Mouse (Mus musculus) thymus, postnatal 14 days (tissue): ENCODE measurements around the gene Hnrnpll.

ENCODE experiments used
- DNase-seq: peaks from one replicate; pipeline ENCODE4 v3.0.0; 2021

The Hnrnpll gene

DNA sequence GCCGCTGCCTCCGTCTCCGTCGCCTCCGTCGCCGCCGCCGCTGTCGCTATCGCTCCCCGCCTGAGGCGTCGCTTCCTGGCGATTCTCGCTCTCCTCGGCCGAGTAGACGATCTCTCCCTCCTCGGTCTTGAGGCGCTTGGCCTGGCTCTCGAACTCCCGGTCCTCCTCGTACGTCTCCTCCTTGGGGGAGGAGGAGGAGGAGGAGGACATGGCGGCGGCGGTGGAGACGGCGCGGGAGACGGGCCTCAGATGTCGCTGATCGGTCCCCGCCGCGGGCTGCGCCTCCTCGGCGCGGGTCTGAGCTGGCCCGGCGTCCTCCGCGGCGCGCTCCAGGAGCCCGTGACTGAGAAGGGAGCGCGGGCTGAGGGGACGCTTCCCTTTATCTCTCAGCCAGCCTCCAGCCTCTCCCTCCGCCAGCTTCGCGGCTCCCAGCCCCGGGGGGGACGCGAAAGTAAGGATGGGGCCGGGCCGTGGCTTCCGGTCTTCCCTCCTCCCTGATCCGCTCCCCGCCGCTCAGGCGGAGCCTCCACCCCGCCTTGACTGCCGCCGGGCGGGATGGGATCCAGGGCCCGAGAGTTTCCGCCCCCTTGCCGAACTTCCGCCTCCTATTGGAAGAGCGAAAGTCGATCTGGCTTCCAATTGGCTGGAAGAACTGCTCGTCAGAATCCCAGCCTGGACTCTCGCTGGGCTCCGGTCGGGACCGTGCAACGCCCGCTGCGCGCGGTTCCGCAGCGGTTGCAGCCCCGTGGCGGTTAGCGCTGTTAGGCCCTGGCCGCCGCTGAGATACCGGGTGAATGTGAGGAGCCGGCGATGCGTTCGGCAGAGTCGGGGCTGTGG is at the start of gene Hnrnpll:
Gene Hnrnpll (minus strand): TSS at position 552 of the 837 bp plus-strand sequence.
- DNase-seq = peak; percentile 93

DNA sequence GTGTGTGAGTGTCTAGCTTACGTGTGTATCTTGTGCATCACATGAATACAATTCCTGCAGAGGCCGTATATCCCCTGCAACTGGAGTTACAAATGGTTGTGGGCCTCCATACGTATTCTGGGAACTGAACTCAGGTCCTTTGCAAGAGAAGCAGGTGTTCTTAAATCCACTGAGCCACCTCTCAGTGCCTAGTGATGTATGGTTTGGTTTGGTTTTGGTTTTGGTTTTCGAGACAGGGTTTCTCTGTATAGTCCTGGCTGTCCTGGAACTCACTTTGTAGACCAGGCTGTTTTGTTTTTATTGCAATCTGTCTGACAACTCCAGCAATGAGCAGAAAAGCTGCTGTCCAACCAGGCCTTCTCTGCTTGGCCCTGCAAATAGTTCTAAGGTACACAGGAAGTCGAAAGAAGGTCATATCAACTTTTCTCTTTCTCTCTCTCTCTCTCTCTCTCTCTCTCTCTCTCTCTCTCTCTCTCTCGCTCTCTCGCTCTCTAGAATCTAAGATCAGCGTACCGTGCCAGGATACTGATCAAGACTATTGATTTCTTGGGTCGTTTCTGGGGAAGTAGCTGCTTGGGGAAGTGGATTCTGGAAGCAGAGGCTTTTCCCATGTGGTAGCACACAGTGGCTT is 43.3 kb upstream of the Hnrnpll start:
- DNase-seq = no peak

DNA sequence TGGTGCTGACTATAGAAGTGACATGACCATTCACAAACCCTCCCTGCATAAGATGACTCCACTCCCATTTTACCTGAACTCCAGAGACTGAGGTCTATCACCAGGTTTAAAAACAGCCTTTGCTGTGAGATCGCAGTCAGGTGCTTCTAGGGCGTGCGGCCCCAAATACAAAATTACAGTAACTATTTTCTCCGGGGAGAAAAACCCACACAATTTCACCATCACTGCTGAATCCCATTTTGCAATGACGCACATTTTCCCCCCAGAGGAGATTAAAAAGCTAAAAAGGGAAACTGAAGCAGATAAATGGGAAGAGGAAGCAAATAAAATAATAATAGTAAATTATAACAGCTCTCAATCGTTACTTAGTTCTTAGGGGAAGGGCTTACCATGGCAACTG is 37.7 kb upstream of the Hnrnpll start:
- DNase-seq = no peak

DNA sequence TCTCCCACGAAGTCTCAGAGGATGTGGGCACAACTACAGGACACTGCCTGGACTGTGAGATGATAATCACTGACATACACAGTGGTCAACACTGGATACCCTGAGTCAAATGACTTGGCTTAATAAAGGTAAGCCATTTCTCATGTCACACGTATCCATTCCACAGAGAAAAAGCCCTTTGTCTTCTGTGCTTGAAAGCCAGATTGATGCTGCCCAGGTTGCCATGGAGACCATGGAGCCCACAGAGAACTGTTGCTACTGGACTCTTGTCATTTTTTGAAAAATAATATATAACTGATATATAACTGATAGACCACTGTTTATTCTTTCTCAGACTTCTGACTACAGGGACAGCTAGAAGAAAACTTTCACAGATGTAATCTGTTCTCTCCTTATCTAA is 35.1 kb upstream of the Hnrnpll start:
- DNase-seq = no peak

DNA sequence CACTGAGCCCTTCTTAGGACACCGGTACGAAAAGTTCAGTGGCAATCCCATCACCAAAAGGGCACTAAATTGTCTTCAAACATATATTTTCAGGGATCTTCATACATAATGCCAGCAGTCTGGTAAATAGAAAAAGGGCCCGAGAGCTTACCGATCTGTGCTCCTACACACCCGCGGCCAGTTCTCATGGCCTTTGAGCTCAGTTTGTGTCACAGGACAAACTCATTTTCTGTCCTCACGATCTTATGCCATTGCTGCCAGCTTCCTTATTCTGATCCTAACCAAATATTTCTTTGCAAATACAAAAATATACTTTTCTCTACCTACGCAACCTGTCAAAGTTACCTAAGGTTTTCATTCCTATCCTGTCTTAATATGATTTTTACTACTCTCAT is 34.6 kb upstream of the Hnrnpll start:
- no peak for DNase-seq

- DNase-seq = peak; percentile 45
These were observed 34.0 kb upstream of the Hnrnpll start for GRCm38 (mm10) chr17:80096043-80096719.

- DNase-seq = no peak
These were observed 33.2 kb upstream of the Hnrnpll start for GRCm38 (mm10) chr17:80095254-80095899.

DNA sequence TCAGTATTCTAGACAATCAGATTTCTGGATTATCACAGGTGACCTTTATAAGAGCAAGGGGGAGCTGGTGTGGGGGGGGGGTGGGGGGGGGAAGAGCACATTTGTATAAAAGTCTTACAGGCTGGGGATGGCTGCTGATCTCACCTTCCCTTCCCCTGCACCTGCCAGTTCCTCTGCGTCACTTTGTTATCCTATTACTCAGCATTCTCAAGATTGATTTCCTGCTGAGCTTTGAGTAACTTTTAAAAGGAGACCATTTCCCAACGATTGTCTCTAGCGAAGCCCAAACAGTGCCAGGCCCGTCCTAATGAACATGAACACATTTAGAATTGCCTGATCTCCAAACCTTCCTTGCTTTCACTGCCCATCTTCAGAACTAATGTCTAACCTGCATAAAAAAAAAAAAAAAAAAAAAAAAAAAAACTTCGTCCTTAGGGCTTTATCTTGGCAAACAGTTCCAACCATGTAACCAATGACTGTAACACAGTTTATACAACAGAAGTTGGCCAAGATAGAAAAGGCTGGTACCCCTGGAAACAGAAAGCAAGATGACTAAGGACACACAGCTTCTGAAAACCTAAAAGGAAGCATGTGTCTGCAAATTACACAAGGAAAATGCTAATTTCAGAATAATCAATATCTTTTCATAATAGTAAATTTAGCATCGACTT is 29.9 kb upstream of the Hnrnpll start:
- peak; percentile 8 for DNase-seq

DNA sequence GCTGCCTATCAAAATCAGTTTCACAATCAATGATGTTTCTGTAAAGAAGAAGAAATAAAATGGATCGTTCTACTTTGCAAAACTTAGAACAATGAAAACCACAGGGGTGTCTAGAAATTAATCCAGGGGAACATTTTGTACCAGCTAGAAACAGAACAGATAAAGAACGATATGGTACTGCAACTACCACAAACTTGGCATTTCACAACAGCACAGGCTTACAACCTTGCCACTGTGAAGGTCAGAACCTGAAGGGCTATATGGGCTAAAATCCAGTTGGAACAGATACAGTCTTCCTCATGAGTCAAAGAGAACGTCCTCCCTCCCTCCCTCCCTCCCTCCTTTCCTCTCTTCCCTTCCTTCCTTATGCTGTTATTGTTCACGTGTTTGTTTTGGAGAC is 28.4 kb upstream of the Hnrnpll start:
- no peak for DNase-seq

GRCm38 (mm10) chr17:80088168-80088567 is 26.0 kb upstream of the Hnrnpll start:
- no peak for DNase-seq

- DNase-seq = no peak
These were observed 24.5 kb upstream of the Hnrnpll start for GRCm38 (mm10) chr17:80086591-80086990.

GRCm38 (mm10) chr17:80084424-80084823 is 22.3 kb upstream of the Hnrnpll start:
- no peak for DNase-seq

- DNase-seq = no peak
These were observed 21.1 kb upstream of the Hnrnpll start for GRCm38 (mm10) chr17:80083223-80083622.

DNA sequence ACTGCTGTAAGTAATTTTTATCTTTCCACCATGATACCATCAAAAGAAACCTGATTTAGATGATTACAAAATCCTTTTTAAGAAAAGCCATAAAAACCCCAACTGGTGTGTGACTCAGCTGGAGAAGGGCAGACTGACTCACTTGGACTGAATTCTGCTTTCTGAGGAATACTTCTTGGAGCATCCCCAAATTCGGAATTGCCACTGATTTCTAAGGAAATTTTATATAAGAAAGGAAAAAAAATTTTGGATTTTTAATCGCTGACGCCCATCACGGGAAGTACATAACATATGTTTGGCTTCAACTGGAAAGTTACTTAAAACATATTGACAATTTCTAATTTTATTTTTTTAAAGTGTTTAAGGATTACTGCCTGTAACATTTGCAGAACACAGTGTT is 16.6 kb upstream of the Hnrnpll start:
- no peak for DNase-seq

DNA sequence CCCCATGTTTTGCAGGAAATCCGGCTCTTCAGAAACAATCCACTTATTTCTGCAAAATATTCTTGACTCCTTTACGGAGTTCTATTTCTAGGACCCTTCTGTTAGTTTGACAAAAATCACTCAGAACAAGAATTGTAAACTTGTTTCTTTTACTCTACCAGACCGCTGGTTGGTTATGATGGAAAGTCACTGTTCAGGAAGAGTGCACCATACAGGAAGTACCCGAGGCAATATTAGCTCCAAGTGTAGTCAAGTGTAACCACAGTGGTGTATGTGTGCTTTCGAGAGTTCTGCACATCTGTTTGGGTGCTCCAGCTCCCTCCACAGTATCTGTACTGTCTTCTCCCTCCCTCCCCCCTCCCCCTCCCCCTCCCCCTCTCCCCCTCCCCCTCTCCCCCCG is 5.1 kb upstream of the Hnrnpll start:
- no peak for DNase-seq

- no peak for DNase-seq
These were observed 1.8 kb upstream of the Hnrnpll start for GRCm38 (mm10) chr17:80063840-80064495.

- no peak for DNase-seq
These were observed 1.3 kb upstream of the Hnrnpll start for GRCm38 (mm10) chr17:80063386-80063785.

GRCm38 (mm10) chr17:80062620-80063010 is 481 bp upstream of the Hnrnpll start:
- DNase-seq = no peak

GRCm38 (mm10) chr17:80060828-80061782 is 1.0 kb downstream of the Hnrnpll start:
- peak; percentile 85 for DNase-seq

DNA sequence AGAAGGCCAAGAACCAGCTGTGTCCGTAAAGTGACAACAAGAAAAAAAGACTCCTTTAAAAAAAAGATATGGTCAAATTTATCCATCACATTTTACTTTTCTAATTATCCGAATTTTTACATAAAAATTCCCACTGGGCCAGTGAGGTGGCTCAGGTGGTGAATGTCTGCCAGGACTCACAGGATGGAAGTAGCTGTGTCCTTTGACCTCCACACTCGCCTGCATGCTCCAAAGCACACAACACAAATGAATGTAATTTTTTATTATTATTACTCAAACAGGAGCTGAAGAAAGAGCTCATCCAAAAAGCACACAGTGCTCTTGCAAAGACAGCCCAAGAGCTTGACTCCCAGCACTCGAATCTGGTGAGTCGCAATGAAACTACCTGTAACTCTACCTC is 2.0 kb downstream of the Hnrnpll start:
- no peak for DNase-seq

- DNase-seq = no peak
These were observed 2.4 kb downstream of the Hnrnpll start for GRCm38 (mm10) chr17:80059731-80060130.
